Mouse (Mus musculus): ENCODE data around the gene Ssh1.

The Ssh1 gene

DNA sequence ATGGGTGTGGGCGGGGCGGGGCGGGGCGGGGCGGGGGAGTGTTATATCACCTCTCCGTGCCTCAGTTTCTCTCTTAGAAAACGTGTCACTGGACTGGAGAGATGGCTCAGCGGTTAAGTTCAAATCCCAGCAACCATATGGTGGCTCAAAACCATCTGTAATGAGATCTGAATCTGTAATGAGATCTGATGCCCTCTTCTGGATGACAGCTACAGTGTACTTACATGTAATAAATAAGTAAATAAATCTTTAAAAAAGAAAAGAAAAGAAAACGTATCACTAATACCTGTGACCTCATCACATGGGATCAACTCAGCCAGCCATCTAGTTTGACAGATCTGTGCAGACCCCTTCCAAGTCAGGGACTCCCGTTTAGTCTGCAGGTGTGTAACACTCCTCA, 64.2 kb downstream of the Ssh1 start:
- no peak for DNase-seq

DNA sequence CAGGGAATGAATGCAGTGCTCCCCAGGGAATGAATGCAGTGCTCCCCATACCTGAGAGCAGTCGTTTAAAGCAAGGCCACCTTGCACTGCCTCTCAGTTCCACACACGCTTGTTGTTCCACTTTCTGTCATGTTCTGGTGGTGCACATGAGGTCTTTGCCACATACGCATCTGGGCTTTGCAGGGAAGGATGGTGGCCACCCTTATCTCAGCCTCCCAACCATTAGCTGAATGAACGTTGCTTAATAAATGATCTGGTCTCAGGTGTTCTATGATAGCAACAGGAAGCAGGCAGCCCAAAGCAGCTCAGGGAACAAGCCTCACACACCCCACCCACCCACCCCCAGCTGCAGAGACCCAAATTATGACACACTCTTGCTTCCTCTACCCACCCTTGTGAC, 69.1 kb downstream of the Ssh1 start:
- no peak for DNase-seq

DNA sequence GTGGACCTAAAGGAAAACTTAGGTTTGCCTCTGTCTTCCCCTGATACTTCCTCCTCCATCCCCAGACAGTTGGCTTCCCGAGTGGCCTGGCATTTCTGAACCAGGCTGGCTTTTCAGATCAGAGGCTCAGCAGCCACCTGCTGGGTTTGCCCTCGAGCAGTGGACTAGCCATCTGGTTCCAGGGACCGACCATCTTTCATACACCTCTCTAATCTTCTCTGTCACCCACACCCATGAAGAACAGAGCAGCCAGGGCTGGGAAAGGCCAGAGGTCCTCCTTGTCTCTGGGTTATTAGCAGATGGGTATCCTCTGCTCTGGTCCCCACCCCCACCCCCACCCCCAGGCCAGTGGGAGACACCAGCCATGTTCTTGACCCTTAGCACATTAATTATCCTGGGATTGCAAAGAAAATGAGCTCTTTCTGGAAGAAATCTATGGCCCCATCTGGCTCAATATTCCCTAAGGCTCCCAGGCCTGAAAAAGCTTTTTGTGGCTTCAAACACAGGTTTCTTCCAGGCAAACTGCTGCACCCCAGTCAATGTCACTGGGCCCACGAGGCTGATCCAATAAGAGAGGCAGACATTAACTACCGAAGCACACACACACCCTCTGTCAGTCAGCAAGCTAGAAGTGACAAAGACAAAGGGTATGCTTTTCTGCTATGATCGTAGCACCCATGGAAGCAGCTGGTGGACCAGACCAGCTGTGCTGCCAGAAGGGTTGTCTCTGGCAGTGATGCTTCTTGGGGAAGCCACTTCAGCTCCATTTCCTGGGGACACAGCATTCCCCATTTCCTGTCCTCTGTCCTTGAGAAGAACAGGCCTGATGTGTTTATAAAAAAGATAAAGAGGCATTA, 72.2 kb downstream of the Ssh1 start:
- peak; percentile 88 for DNase-seq

DNA sequence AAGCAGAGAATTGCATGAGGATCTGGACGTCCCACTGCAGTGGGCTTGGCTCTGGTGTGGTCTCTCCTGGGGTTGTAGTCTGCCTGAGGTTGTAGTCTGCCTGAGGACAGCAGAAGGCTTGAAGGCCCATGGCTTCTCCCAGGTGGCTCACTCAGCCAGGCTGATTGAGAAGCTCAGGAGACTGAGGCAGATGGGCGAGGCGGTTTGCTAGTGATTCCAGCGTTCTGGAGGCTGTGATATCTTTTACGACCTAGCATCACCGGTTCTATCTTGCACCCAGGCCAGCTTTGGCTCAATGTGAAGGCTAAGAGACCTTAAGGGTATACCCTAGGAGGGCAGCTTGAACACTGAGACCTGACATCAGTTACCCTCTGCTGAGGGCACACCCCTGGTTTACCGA, 74.6 kb downstream of the Ssh1 start:
- DNase-seq: no peak

DNA sequence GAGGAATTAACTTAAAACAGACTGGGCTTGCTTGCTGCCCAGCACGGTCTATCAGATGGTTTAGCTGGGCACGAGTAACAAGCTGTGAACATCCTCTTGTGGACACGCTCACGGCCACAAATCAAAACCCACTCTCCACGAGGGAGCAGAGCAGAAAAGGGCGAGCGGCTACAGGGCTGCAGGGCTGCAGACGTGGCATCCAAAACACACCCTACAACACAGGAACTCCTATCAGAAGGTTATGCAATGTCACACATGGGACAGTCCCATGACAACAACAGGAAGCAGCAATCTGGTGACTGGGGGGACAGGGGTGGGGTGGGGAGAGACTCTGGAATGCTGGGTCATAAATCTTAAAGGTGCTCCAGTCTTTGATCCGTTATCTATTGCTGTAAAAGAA, 75.0 kb downstream of the Ssh1 start:
- no peak for DNase-seq

DNA sequence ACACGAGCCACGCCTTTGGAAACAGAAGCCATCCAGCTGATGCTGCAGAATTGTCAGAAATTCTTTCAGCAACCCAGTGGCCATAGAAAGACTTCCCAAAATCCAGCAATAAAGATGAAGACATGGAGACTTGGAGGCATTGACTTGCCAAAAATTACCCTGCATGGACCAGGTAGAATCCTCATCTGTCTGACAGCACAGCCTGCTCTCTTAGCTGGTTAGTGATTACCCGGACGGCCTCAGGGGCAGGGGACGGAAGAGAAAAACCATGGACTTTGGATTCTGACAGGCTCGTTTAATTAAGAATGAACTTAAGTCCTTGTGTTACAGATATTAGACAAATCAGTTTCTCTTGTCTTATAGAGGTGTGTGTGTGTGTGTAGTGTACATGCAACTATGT, 83.0 kb downstream of the Ssh1 start:
- DNase-seq: no peak

DNA sequence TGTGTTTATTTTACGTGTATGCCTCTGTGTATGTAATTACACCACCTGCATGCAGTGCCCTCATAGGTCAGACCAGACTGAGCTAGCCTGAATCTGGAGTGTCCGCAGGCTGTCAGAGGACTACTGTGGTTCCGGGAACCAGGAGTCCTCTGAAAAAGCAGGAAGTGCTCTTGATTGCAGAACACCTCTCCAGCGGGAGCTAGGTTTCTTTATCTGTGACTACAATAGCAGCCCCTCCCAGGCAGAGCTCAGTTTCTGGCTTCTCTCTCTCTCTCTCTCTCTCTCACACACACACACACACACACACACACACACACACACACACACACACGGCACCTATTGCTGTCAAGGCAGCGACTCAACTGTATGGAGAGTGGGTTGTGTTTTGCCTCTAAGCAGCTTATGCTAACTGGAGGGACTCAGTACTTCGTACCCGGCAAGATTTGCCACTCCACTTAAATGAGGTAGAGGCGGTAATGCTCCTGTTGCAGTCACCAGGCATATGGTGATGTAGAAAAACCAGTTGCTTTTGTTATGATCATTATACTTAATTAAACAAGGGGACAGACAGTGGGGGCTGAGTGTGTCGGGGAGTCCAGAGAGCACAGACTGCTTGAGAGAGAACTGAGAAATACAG, 83.5 kb downstream of the Ssh1 start:
- DNase-seq: no peak

DNA sequence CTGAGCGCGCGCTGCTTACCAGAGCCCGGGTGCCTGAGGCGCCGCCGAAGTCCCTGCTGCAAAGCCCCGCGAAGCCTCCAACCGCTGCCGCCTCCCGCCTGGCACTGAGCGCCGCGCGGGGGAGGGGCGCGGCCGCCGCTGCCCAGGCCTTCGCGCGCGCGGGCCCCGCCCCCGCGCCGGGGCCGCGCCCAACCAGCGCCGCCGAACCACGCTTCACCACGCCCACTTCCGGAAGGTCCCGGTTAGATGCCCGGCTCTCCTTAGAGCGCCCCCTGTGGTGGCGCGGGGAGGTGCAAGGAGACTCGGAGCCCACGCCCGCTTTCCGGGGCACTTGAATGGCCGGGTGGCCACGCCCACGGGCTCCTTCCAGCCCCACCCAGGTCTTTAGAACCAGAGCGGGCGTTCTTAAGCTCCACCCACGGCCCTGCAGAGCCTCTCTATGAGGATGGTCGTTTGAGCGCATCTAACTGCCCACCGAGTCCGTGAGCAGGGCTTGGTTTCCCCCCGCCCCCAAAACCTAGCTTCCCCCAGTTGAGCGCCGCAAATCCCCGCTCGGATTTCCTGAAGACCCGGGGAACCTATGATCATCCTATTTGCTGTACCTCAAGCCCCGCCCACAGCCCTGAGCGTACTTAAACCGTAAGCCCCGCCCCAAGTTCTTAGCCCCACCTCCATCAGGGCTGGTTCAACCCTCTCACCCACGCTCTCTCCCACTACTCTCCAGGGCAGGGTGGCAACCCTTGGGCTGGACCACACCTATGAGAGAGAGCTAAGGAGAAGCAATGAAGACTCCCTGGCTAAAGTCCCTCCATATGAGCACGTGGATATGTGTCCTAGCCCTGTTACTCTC, 84.9 kb downstream of the Ssh1 start, which contains the start of gene Coro1c:
Gene Coro1c (minus strand): TSS at position 167 of the 850 bp plus-strand sequence.
- peak; percentile 99 for DNase-seq

DNA sequence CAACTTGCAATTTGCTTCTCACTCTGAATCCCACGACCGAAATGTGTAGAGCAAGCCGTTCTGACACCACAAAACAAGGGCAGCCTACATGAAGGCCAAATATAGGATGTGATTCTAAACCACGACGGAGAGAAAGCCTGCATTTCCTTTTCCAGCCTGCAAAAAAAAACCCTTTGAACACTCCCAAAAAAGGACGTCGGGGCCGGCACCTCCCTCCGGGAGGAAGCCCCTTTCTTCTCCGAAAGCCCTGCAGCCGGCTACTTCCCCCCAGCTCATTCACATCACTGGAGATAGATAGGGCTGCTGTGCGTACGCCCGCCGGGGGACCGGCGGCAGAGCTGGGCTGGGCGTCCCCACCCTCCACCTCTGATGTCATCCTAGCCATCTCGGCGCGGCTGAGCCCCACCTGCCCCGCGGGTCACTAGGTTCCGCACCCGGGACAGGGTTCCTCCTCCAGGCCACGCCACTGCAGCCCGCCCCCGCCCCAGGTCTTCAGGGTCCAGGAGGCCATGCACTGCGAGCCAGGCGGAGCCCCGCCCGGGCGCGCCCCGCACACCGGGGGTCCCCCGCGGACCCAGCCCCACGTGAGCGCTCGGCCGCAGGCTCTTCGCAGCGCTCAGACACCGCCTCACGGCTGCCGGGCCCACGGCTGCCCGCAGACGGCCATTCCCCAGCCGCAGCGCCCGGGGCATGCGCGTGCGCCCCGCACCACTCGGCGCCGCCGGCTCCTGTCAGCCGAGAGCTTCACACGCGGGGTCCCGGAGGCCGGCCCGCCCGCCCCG, 85.7 kb downstream of the Ssh1 start:
- DNase-seq: peak; percentile 77

DNA sequence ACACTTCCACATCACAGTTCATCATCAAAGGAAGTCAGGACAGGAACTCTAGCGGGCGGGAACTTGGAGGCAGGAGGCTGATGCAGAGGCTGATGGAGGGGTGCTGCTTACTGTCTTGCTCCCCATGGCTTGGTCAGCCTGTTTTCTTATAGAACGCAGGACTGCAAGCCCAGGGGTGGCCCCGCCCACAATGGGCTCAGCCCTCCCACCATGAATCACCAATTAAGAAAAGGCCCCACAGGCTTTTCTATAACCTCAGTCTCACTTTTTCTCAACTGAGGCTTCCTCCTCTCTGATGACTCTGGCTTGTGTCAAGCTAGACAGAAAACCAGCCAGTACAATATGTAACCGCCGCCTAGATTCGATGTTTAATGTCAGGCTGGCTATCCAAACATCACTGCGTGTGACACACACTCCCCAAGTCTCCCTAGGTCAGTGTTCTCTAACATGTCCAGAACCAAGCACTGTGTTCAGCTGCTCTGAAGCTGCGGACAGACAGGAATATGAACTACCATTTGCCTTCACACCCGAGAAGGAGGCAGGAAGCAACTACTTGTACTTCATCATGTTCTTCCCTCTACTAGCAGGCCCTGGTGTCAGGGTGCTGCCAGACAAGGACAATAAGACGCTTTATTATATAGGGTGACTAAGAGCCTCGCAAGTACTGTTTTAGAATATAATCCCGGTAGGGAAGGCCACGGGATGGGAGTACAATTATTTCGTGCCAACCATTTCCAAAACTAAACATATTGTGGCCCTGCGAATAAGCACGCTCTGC, 86.5 kb downstream of the Ssh1 start:
- peak; percentile 51 for DNase-seq

DNA sequence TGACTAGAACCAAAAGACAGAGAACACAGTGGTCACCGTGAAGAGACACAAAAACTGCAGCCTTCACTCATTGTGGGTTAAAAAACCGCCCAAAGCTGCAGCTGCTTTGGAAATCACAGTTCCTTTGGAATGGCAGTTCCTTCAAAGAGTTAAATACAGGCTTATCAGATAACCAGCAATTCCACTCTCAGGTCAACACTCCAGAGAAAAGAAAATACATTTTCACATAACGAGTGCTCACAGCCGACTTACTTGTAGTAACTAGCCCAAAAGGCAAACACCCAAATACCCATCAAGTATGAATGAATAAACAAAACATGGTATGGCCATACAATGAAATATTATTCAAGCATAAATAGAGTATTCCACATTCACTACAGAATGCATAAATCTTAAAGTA, 88.7 kb downstream of the Ssh1 start:
- no peak for DNase-seq

DNA sequence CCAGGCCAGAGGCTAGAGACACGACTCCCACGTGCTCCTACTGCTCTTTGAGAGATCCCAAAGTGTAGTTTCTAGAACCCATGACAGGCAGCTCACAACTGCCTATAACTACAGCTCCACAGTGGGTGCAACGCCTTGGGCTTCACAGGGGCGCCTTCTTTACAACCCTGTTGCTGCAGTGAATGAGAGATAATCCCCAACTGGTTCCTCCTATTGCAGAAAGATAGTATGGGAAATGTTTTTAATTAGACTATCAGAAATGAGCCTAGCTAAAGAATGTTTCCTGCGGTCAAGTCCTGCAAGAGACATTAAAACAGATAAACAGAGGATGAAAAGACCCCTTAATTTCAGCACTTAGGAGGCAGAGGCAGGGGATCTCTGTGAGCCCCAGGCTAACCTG, 90.7 kb downstream of the Ssh1 start:
- no peak for DNase-seq

DNA sequence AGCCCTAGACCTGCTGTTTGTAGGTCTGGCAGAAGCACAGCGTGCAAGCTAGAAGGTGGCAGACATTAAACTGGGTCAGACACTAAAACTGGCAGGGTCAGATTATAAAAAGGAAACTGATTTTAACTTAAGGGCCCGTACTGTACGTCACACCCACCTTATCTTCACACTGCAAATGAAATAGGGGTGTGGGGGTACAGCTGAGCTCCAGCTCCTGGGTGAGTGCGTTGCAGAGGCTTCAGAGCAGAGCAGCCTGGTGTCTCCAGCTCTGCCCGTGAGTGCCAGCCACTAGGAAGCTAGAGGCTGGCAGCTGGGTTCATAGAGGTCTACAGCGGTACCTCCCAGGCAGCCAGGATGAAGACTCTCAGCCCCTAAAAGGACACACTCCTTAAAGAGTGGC, 91.7 kb downstream of the Ssh1 start:
- DNase-seq: no peak

DNA sequence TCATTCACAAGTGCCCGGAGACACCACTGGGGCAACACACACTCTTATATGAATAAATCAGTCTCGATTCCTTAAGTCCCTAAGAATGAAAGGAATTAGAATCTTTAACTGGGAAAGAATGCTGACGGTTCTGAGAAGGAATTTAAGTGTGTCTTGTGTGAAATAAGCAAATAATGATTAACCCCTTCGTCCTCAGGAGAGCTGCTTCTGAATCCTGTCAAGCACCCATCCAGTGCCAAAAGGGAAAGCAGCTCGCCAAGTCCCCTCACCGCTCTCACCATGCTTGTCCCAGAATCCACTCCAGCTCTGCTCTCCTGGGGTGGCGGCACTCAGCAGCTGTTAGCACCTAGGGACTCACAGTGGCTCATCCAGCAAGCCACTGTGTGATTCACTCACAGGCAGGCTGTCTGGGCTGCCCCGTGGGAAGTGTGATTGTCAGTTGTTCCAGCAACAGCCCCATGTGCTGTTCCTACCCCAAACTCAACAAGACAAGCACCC, 92.6 kb downstream of the Ssh1 start:
- no peak for DNase-seq

DNA sequence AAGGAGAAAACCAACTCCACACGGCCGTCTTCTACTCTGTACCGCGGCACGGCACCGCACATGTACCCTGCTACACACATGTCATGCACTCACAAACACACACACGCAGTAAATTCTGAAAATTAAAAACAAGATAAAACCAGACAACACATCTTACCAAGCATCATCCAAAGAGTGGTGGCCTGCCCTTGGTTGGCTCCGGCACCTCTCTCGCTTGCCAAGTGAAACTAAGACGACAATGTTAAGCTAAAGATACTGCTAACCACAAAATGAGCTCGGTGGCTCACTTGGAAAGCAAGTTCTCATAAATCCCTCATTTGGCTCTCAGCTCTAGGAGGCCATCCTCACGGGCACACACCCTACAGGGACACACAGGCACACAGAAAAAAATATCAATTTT, 94.2 kb downstream of the Ssh1 start:
- no peak for DNase-seq

DNA sequence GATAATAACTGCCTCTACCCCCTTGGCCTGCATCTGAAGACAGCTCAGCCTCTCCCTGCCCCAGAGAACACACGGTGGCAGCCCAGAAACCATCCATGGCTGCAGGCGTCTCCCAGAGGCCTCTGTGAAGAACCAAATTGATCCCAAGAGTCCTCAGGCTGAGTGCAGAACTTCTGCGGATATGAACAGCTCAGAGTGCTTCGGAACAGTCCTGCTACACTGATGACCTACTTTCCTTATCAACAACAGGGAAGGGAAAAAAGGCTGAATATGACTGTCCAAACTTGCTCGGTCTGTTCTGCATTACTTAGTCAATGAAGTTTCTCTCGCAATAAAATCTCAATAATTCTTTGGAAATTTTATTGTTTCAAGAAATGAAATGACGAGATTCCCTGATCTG, 101.7 kb downstream of the Ssh1 start:
- no peak for DNase-seq

DNA sequence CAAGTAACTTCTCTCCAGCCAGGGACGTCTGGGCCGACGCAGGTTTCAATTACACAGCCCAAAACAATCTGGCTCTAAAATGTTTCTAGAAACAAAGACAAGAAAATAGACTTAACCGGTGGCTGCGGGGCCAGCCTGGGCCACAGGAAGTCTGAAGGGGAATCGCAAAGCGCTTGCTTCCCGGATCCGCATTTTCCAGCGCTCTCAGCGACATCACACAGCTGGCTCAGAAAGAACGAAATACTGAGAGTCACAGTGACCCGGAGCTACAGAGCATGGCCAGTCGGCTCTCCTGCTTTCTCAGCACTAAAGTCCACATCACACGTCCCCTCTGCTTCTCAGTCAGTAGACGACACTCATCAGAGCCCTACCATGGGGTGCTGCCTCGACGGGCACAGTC, 102.8 kb downstream of the Ssh1 start:
- no peak for DNase-seq

DNA sequence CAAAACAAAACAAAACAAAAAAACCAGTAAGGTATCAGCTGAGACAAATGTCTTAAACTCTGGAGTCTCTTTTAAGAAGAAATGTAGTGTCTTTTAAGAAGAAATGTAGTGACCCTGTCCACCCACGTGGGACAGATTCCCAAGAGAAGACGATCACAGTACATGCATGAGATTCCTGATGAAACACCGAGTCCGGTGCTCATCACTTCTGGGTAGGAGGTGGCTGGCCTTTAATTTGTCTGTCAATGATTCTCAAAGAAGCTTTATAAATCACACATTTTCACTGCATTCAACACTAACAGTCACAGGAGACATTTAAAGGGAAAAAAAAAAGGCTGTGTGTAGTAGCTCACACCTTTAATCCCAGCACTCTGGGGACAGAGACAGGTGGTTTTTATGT, 103.8 kb downstream of the Ssh1 start:
- no peak for DNase-seq

DNA sequence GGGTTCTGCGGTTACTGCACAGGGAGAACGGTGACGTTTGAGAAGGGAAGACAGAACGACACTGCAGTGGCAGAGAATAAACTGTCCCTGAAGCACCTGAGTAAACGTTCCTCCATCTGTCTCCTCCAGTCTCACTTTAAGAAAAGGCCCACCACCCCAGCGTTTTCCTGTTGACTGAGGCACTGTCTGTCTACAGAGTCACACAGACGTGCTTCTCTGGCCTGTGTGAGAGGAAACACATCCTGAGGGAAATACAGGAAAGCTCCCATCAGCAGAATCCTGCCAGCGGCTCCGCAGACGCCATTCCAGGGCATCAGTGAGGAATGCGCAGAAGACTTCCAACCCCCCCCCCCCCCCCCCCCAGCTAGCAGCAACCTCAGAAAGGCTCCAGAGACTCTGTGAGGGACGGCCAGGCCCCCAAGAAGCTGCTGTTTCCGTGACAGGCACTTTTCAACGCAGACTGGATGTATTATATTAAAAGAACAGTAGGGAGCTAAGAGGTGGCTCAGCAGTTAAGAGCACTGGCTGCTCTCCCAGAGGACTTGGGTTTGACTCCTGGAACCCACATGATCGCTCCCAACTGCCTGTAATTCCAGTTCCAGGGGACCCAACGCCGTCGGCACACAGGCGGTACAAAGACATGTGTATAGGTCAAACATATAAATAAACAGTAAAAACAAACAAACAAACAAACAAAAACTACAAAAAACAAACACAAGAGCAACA, 104.3 kb downstream of the Ssh1 start:
- no peak for DNase-seq

DNA sequence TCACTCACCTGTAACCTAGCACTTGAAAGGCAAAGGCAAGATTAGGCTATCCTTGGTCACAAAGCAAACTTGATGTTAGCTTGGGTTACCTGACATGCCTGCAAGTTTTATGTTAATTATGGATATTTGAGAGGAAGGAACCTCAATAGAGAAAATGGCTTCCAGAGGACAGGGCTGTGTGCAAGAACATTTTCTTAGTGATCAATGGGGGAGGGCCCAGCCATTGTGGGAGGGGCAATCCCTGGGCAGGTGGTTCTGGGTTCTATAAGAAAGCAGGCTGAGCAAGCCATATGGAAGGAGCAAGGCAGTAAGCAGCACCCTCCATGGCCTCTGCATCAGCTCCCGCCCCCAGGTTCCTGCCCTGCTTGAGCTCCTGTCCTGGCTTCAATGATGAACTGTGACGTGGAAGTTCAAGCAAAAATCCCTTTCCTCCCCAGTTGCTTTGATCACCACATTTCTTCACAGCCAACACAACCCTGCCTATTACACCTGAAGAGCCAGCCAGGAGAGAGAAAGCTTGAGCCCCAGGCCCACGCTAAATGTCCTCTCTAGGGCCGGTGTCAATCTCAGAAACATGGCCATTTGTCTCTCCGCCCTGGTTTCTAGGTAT, 105.4 kb downstream of the Ssh1 start:
- DNase-seq: no peak

DNA sequence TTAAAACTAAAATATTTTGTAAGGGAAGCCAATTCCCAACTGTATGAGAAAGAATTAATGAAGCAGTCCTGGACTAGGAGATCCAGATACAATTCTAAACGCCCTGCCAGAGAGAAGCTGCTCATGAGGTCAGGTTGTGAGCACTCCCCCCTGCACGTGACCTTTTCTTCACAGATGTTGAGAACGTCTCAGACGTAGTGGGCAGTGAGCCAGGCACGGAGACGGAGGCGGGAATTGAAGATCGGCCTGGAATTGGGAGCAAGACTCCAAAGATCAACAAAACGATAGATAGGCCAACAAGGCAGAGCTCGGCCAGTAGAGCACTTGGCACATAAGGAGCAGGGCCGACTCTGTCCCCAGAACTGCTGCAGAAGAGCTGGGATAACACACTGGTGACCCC, 106.6 kb downstream of the Ssh1 start:
- DNase-seq: no peak

Measured in cerebellum, adult 9-11 months (tissue).